Mouse (Mus musculus) inflammation-experienced regulatory T-cells, adult 6 months (primary cell): ENCODE measurements around the gene Ppm1g. TPM values are rescaled to one million over a fixed set of nuclear protein-coding genes. Genes with fewer than 3 reads are reported as not detected.
A peak's percentile ranks its signal among the peaks of the same experiment; 100 is the strongest.

Experiments used
- ATAC-seq: one replicate; pipeline ENCODE4 v1.8.0; 2017
- polyA plus RNA-seq, 3 experiments: library from polyadenylated mRNA; unstranded; fragments of 100-300 nt; shearing (Covaris generic); gene quantifications; one replicate each; pipeline ENCODE4 v1.2.1; 2017

The Ppm1g gene
- polyA plus RNA-seq, 3 experiments from 2014 or later, result 38.5 to 63.1 (median 49.7) TPM

DNA sequence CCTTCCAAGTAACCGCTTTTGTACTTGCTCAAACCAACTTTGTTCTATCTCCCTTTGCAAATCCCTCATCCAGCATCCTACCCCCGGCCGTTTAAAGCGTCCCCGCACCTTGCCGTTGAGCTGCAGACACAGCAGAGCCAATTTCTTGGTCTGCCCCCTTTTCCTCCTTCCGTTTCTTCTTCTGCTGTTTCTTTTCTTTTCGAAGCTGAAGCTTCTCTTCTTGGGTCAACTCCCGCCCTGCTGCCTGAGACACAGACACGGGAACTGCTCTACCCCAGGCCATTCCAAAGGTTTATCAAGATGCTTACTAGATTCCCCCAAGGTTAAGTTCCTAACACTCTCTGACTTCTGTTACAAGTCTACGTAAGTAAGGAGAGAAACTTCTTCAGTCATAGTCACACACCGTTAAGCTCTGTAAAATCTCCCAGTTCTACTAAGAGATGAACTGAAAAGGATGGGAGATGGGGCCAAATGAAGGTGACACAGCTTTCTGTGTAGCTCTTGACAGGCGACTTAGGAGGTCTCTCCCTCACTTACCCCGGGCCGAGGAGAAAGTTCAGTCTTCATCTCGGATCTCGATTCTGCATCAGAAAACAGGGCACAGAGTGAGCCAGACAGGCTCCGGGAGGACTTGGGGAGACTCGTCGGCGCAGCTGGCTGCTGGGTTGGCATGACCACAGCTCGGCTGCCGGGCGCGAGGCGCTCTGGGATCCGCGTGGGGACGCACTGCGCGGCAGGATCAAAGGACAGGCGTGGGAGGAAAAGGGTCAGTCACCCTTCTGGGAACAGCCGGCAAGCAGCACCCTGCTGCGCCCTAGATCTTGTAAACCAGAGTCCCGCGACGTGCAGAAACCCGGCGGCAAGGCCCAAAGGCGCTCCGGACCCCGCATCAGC lies 28.2 kb downstream of the Ppm1g start:
- peak; percentile 9 for ATAC-seq

DNA sequence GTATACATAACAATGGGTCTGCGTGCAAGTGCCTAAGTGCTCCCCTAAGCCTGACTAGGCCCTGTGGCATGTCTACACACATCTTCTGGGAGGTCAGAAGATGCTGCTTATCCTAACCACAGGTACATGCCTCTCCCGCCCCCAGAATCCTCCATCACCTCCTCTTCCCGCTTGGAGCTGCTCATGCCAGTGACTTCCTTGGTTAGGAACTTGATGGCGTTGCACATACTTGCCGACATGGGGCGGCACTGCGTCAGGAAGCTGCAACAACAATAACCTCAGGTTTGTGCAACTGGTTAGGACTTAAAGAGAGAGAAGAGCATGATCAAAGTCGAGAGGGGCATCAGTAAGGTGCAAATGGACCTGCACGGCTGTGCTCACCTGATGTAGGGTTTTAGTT lies 30.3 kb downstream of the Ppm1g start:
- ATAC-seq, result no peak

DNA sequence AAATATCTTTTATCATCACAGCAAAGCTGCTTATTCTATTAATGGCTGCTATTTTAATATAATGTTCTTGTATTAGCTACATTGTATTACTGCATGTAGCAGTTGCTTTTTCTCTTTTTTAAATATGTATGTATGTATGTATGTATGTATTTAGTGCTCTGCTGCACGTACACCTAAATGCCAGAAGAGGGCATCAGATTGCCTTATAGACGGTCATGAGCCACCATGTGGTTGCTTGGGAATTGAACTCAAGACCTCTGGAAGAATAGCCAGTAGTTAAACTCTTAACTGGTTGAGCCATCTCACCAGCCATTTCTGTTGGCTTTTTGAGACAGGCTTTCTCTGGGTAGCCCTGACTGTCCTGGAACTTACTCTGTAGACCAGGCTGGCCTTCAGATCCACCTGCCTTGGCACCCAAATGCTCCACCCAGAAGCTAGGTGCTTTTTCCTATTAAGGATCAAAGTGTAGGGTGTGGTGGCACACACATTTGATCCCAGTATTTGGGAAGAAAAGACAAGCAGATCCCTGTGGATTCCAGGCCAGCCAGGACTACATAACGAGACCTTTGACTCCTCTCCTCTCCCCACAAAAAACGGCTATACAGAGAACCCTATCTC lies 32.2 kb downstream of the Ppm1g start:
- no peak for ATAC-seq

DNA sequence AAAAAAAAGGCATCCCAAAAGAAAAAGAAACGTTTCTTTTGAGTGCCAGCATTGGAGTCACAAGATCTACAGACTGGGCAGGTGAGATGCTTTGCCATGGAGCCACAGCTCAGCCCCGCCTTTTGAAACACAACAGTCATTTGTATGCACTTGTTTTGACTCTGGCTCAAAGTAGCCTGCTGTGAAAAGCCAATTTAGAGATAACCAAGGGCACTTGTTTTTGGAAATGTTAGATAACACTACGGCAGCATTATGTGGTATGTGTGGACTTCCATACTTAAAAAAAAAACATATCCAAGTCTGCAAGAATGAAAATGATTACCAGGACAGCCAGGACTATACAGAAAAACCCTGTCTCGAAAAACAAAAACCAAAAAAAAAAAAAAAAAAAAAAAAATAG lies 36.8 kb downstream of the Ppm1g start:
- ATAC-seq, result no peak

DNA sequence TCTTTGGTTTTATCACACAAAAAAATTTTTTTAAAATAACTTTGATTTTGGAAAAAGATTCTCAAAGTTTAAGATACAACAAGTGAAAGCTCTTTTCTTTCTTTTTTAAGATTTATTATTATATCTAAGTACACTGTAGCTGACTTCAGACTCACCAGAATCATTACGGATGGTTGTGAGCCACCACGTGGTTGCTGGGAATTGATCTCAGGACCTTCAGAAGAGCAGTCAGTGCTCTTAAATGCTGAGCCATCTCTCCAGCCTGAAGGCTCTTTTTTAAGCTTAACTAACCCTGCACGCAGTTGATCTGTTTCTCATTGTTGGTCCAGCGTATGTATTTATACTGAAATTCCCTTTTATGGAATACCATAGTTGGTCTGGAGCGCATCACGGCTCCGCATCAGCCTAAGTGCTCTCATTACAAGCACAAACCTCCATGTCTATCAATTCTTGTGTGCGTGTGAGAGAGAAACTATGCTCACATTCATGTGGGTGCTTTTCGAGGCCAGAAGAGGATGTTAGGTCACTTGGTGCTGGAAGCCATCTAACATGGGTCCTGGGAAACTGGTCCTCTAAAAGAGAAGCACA lies 39.2 kb downstream of the Ppm1g start:
- no peak for ATAC-seq

DNA sequence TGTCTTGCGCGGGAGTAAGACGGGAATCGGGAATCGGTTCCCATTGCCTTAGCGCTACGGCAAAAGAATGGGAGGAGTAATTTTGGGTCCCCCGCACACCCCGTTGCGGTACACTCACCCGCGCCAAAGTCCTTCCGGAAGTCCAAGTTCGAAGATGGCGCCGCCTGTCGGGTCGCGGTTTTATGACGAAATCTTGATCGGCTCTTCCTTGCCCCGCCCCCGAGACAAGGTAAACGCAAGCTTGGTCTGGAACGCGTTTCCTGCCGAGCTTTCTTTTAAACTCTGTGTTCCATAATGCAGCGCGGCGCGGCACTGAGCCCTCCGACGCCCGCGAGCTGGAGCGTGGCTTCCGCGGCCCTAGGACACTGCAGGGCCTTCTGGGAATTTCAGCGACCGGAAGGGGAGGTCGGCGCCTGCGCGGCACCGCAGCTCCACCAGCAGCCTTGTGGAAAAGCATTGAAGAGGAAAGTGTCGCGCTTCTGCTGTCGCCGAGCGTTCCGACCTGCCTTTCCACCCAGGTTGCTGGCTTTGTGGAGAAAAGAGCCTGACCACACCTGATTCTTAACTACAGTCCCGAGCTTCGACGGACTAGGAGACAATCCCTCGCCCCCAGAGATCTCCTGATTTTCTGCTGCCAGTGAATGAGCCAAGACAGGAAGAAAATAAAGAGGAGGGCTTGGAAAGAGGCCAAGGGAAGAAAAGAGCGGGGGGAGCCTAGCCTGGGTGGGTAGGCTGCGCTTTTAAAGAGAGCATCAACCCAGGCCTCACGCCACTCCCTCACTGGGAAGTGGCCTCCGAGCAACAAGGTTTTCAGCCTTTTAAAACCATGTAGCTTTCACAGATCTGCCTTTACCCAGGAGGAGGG lies 40.5 kb downstream of the Ppm1g start, which contains the start of the genes Gm29609 and Gtf3c2:
TSS of gene Gm29609 (minus strand) at position 146 of the 865 bp plus-strand sequence.
TSS of gene Gtf3c2 (minus strand) at position 379 of the 865 bp plus-strand sequence.
- peak; percentile 94 for ATAC-seq

DNA sequence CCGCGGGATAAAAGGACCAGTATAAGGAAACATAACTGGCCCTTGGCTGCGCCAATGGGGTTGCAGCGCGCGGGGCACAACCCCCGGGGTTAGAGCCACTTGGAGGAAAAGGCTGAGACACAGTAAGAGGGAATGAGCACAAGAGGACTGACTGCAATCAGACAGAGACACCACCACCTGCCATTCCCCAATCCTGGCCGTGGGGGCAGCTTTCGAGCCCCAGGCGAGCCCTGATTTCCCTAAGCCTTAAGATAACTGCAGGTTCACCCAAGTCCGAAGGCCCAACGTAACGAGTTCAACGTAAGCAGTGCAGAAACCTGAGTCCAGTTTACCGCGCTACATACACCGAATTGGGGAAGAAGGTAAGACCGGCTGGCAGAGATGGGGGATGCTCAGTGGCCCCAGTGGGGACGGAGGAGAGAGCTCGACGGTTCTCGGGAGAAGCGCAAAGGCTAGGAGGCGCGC lies 41.2 kb downstream of the Ppm1g start:
- peak; percentile 20 for ATAC-seq

DNA sequence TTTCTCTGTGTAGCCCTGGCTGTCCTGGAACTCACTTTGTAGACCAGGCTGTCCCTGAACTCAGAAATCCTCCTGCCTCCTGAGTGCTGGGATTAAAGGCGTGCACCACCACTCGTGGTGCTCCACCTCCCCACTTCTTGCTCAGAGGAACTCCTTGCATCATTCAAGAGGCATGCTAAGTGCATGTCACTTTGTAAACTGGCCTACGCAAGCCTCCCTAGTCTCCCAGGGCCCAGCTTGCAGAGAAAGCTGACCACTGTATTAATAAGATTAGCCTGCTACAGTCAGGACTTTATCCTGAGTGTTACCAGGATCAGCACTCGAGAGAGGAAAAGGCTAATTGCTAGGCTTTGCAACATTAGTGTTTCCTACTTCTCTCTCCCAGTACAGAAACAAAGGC lies 51.9 kb downstream of the Ppm1g start:
- ATAC-seq, result no peak

DNA sequence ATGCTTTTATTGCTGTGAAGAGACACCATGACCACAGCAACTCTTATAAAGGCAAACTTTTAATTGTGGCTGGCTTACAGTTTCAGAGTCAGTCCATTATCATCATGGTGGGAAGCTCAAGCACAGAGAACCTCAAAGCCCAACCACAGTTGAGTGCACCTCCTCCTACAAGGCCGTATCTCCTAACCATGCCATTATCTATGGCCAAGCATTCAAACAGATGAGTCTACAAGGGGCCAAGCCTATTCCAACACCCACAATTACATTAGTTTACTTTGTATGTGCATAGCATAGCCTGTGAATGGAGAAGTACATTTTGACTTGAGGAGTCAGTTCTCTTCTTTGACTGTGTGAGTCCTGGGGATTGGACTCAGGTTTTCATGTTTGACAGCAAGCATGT lies 55.6 kb downstream of the Ppm1g start:
- no peak for ATAC-seq

DNA sequence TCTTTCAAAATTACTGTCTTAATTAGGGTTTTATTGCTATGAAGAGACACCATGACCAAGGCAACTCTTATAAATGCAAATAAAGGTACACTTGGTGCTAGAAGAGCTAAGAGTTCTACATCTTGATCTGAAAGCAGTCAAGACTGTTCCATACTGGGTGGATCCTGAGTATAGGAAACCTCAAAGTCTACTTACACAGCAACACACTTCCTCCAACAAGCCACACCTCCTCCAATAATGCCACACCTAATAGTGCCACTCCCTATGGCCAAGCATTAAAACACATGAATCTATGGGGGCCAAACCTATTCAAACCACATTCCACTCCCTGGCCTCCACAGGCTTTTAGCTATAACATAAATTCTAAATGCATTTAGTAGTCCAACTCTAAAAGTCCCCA lies 58.0 kb downstream of the Ppm1g start:
- ATAC-seq, result no peak

DNA sequence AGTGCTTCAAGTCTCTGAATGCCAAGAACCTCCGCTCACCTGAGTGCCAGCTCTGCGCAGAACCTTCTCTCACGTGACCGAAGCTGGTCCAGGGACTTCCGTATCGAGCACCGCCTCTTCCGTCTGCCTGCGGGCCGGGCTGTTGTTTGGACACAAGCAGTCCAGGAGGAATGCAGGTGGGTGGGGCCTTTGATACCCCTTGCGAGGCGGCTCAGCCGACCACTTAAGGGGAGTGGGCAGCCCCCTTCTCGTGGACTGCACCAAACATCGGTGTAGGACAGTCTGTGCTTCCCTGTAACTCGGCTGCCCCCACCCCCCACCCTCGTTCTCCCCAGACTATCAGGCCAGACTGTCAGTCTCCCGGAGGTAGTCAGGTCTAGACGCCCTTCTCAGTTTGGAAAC lies 66.3 kb downstream of the Ppm1g start, which contains the start of gene Mpv17:
TSS of gene Mpv17 (minus strand) at position 100 of the 402 bp plus-strand sequence.
- ATAC-seq, result peak; percentile 97

DNA sequence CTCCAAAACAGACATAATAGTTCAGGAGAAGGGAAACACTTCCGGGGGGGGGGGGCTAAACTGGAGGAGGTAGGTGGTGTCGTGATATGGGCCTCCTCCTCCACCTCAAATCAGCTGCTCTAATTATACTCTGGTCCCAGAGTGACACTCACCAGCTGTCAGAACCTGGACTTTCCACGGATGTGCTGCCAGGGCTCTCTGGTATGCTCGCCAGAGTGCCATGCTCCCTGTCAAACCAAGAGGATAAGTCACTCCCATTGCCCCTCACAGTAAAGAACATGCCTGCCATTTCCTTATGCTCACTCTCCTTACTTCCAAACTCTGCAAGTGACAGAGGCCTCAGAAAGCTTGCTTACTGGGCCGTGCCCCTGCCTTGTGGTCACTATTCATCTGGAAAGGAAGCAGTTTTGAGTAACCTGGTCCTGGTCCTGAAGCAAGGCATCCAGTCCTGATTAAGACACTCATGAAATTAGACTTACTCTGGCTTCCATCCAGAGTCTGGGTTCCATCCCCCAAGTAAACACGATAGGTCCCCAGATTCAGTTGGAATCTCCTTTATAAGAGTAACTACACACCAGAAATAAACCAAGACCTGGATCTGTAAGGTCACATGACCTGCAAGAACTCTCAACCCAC lies 66.9 kb downstream of the Ppm1g start:
- no peak for ATAC-seq

Other genes with a start within 250 kb of the Ppm1g start
- gene Atraid, start 172.4 kb downstream of the Ppm1g start, polyA plus RNA-seq, result 10 to 100 TPM; 61.6 to 98.6 (median 81.7) TPM
- gene Slc5a6, start 171.8 kb downstream of the Ppm1g start, polyA plus RNA-seq, result 1 to 10 TPM; 4.9 to 7.0 (median 4.9) TPM
- gene Cad, start 165.9 kb downstream of the Ppm1g start, polyA plus RNA-seq, result 10 to 100 TPM in 1 of 3 experiments, 1 to 10 TPM in 2; 5.4 to 11.8 (median 7.8) TPM
- not detected for gene Dnajc5g, start 114.4 kb downstream of the Ppm1g start, polyA plus RNA-seq
- gene Slc30a3, start 112.5 kb downstream of the Ppm1g start, polyA plus RNA-seq, result under 1 TPM in 2 of 3 experiments, not detected in 1; 0.45 to 0.57 TPM
- not detected for gene Trim54, start 104.0 kb downstream of the Ppm1g start, polyA plus RNA-seq
- not detected for gene Ucn, start 81.9 kb downstream of the Ppm1g start, polyA plus RNA-seq
- 10 to 100 TPM; 40.8 to 67.2 (median 64.2) TPM for gene Mpv17, start 66.4 kb downstream of the Ppm1g start, polyA plus RNA-seq
- 1 to 10 TPM in 1 of 3 experiments, under 1 TPM in 2; 0.19 to 3.2 (median 0.29) TPM for gene Gm29609, start 40.8 kb downstream of the Ppm1g start, polyA plus RNA-seq
- 100 to 1,000 TPM in 1 of 3 experiments, 10 to 100 TPM in 2; 61.8 to 103 (median 81.3) TPM for gene Gtf3c2, start 40.5 kb downstream of the Ppm1g start, polyA plus RNA-seq
- gene Snx17, start 27.5 kb downstream of the Ppm1g start, polyA plus RNA-seq, result 100 to 1,000 TPM in 2 of 3 experiments, 10 to 100 TPM in 1; 96.4 to 122 (median 119) TPM
- 10 to 100 TPM; 38.7 to 45.8 (median 44.4) TPM for gene Eif2b4, start 27.3 kb downstream of the Ppm1g start, polyA plus RNA-seq
- 1 to 10 TPM; 3.5 to 6.1 (median 5.4) TPM for gene Zfp513, start 18.4 kb downstream of the Ppm1g start, polyA plus RNA-seq
- 100 to 1,000 TPM in 1 of 3 experiments, 10 to 100 TPM in 2; 84.6 to 104 (median 84.9) TPM for gene Nrbp1, start 20.2 kb upstream of the Ppm1g start, polyA plus RNA-seq
- gene Gm9970, start 20.5 kb upstream of the Ppm1g start, polyA plus RNA-seq, result not detected
- gene Krtcap3, start 31.0 kb upstream of the Ppm1g start, polyA plus RNA-seq, result 10 to 100 TPM; 25.8 to 27.7 (median 26.9) TPM
- gene Ift172, start 70.4 kb upstream of the Ppm1g start, polyA plus RNA-seq, result 1 to 10 TPM; 3.3 to 4.4 (median 4.3) TPM
- gene Fndc4, start 75.4 kb upstream of the Ppm1g start, polyA plus RNA-seq, result not detected
- under 1 TPM in 2 of 3 experiments, not detected in 1; 0.15 to 0.48 TPM for gene Gckr, start 76.8 kb upstream of the Ppm1g start, polyA plus RNA-seq
- gene Zfp512, start 231.7 kb upstream of the Ppm1g start, polyA plus RNA-seq, result 10 to 100 TPM; 24.3 to 48.9 (median 45.0) TPM